Mouse (Mus musculus) liver, embryonic 12.5 days (tissue): ENCODE measurements around the gene Snrnp70. TPM values are rescaled to one million over a fixed set of nuclear protein-coding genes. Genes with fewer than 3 reads are reported as not detected.
A peak's percentile ranks its signal among the peaks of the same experiment; 100 is the strongest.
"Not testable (repeated sequence)": the region's sequence is repeated elsewhere in the genome, so short reads cannot be mapped to it uniquely, and the experiment has no call there.

Source experiments
- ATAC-seq: fragments of 200-750 bp; cut with Nextera tagmentation; 2 replicates; pipeline ENCODE4 v1.8.0; 2017; ENCODE audit warnings: moderate number of reproducible peaks, mild to moderate bottlenecking, moderate library complexity
- H3K27ac ChIP-seq: fragments of 300-500 bp; sonication (generic); 2 replicates; pipeline ENCODE4 v1.5.1; 2016; ENCODE audit warnings: mild to moderate bottlenecking
- H3K27me3 ChIP-seq: fragments of 300-500 bp; sonication (generic); replicated peaks from 2 replicates; pipeline ENCODE4 v1.6.1; 2016; ENCODE audit warnings: mild to moderate bottlenecking, moderate library complexity
- H3K36me3 ChIP-seq: fragments of 300-500 bp; sonication (generic); 2 replicates; pipeline ENCODE4 v1.6.1; 2016; ENCODE audit warnings: mild to moderate bottlenecking, moderate library complexity
- H3K4me1 ChIP-seq: fragments of 300-500 bp; sonication (generic); 2 replicates; pipeline ENCODE4 v1.6.1; 2016
- H3K4me2 ChIP-seq: fragments of 300-500 bp; sonication (generic); 2 replicates; pipeline ENCODE4 v1.6.1; 2016; ENCODE audit warnings: mild to moderate bottlenecking, moderate library complexity
- H3K4me3 ChIP-seq: fragments of 300-500 bp; sonication (generic); 2 replicates; pipeline ENCODE4 v1.5.1; 2016; ENCODE audit warnings: mild to moderate bottlenecking, moderate library complexity
- H3K9ac ChIP-seq: fragments of 300-500 bp; sonication (generic); 2 replicates; pipeline ENCODE4 v1.6.1; 2016; ENCODE audit warnings: mild to moderate bottlenecking, moderate library complexity
- H3K9me3 ChIP-seq: fragments of 300-500 bp; sonication (generic); replicated peaks from 2 replicates; pipeline ENCODE4 v1.6.1; 2016; ENCODE audit warnings: mild to moderate bottlenecking, moderate library complexity
- WGBS: fragments of 180-500 bp; shearing (Covaris S2); methylation state at CpG from one replicate; pipeline ENCODE4 v1.1.7; 2016; ENCODE audit not compliant: insufficient replicate concordance; 5-methylcytosine and 5-hydroxymethylcytosine counted together
- polyA plus RNA-seq: library from polyadenylated mRNA; unstranded; fragments of >200 nt; fragmentation: Nextera tagmentation; extraction: Ambion mirVana; gene quantifications from 2 replicates; pipeline ENCODE4 v1.2.1, GENCODE M21; 2016

Gene Snrnp70
- polyA plus RNA-seq, 1 experiment from 2014 or later, result 179 TPM

GRCm38 (mm10) chr7:45360404-45361125 lies 35.0 kb downstream of the Snrnp70 start:
- ATAC-seq, result no peak
- peaks cover 32% of the 10 kb centered on the region for H3K4me1 ChIP-seq
- peaks cover 95% of the 10 kb centered on the region for H3K27me3 ChIP-seq
- H3K9me3 ChIP-seq, result no peaks in the 10 kb centered on the region
- H3K9ac ChIP-seq, result no peak overlapping the region
- no peak overlapping the region for H3K27ac ChIP-seq
- H3K36me3 ChIP-seq, result no peaks in the 10 kb centered on the region
- H3K4me2 ChIP-seq, result peak overlapping the region; percentile 73; the same call in 1 of the 2 replicates
- WGBS, result 38% methylated on average over 18 of the region's 18 CpGs
- H3K4me3 ChIP-seq, result no peak overlapping the region

DNA sequence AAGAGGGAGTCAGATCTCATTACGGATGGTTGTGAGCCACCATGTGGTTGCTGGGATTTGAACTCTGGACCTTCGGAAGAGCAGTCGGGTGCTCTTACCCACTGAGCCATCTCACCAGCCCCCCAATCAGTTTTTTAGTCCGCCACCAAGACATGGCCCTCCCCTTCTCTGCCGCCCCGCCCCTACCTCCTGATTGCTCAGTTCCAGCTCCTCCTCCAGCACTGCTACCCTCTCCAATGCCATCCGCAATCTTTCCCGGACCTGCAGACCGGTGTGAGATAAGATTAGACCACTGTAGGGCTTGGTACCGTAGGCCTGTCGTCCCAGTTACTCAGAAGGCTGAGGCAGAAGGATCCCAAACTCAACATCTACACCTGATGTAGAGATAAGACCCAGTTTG lies 36.5 kb downstream of the Snrnp70 start:
- not testable (repeated sequence) for H3K27ac ChIP-seq, ATAC-seq, H3K4me2 ChIP-seq, H3K36me3 ChIP-seq, H3K9ac ChIP-seq, H3K9me3 ChIP-seq, H3K4me3 ChIP-seq
- Histone ChIP-seq H3K4me1 (peaks cover 38% of the 10 kb centered on the region), H3K27me3 (peaks cover 89% of the 10 kb centered on the region)
- 25% methylated on average over 10 of the region's 11 CpGs for WGBS

DNA sequence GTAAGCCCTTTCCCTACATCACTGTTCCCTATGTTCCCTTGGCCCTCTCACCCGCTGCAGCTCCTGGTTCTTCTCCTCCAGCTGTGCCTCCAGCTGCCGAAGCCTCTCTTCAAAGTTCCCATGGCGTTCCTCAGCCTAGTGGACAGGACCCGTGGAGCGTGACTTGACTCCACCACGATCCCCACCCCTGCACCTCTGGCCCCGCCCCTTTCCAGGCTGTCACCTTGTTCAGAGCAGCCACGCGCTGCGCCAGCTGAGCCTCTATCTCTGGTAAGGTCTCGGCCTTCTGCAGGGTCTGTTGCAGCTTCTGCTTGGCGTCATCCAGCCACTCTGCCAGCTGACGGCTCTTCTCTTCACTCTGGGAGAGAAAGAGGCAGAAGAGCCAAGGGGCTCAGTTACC lies 39.5 kb downstream of the Snrnp70 start:
- 36% methylated on average over 13 of the region's 13 CpGs for WGBS
- H3K36me3 ChIP-seq, result no peaks in the 10 kb centered on the region
- no peak overlapping the region for H3K4me3 ChIP-seq
- peaks cover 80% of the 10 kb centered on the region for H3K27me3 ChIP-seq
- no peak overlapping the region for H3K9ac ChIP-seq
- peaks cover 19% of the 10 kb centered on the region for H3K4me1 ChIP-seq
- no peak overlapping the region for H3K27ac ChIP-seq
- H3K9me3 ChIP-seq, result no peaks in the 10 kb centered on the region
- ATAC-seq, result no peak
- no peak overlapping the region for H3K4me2 ChIP-seq

DNA sequence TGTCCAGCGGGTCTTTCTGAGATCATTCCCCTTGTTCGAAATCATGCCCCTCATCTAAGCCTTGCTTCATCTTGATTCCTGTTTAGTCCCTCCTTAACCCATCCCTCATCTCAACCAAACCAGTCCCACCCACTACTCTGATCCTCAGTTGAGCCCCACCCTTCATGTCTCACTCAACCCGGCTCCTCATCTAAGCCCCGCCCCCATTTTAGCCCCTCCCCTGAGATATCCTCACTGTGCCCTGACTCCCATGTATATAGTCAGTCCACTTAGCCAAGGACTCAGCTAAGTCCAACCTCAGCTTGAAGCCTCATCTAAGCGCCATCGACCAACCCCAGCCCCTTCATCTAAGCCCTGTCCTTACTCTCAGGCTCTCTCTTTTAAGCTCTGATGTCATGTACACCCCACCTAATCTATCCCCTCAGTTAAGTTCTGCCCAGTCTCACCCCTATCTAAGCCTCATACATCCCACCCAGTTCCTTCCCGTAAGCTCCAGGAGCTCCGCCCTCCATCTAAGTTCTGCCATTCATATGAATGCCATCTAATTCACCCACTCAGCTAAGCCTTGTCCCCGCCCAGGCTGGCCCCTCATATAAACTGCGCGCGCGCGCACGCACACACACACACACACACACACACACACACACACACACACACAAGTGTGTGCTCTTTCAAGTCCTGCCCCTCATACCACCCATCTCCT lies 40.1 kb downstream of the Snrnp70 start:
- no peaks in the 10 kb centered on the region for H3K9me3 ChIP-seq
- WGBS, result 46% methylated on average over 15 of the region's 15 CpGs
- H3K4me1 ChIP-seq, result peaks cover 13% of the 10 kb centered on the region
- no peaks in the 10 kb centered on the region for H3K36me3 ChIP-seq
- H3K4me2 ChIP-seq, result no peak overlapping the region
- H3K4me3 ChIP-seq, result no peak overlapping the region
- no peak overlapping the region for H3K27ac ChIP-seq
- peaks cover 80% of the 10 kb centered on the region for H3K27me3 ChIP-seq
- H3K9ac ChIP-seq, result no peak overlapping the region
- peak; percentile 57; the same call in 1 of the 2 replicates for ATAC-seq

- no peak overlapping the region for H3K4me2 ChIP-seq
- H3K4me3 ChIP-seq, result no peak overlapping the region
- 20% methylated on average over 5 of the region's 5 CpGs for WGBS
- H3K36me3 ChIP-seq, result no peaks in the 10 kb centered on the region
- ATAC-seq, result no peak
- H3K27ac ChIP-seq, result no peak overlapping the region
- no peaks in the 10 kb centered on the region for H3K9me3 ChIP-seq
- H3K27me3 ChIP-seq, result peaks cover 78% of the 10 kb centered on the region
- peaks cover 13% of the 10 kb centered on the region for H3K4me1 ChIP-seq
- H3K9ac ChIP-seq, result no peak overlapping the region
Observed at GRCm38 (mm10) chr7:45353041-45353440, 42.5 kb downstream of the Snrnp70 start.

DNA sequence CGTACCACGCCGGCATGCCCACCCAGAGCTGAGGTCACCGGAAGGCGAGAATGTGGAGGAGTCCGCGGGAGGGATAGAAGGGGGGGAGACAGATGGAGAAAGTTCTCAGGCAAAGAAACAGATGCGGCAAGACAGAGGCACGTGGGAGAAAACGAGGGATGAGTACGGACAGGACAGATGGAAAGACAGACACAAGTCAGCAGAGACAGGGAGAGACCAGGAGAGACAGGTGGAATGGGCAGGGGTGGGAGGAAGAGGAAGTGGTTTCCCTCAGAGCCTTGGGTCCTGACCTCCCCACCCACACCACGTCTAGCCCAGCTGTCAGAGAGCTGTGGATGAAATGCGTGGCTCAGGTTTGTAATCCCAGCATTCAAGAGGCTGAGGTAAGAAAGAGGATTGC lies 48.6 kb downstream of the Snrnp70 start:
- WGBS, result 45% methylated on average over 13 of the region's 13 CpGs
- H3K4me1 ChIP-seq, result peaks cover 4% of the 10 kb centered on the region; the same call in 1 of the 2 replicates

DNA sequence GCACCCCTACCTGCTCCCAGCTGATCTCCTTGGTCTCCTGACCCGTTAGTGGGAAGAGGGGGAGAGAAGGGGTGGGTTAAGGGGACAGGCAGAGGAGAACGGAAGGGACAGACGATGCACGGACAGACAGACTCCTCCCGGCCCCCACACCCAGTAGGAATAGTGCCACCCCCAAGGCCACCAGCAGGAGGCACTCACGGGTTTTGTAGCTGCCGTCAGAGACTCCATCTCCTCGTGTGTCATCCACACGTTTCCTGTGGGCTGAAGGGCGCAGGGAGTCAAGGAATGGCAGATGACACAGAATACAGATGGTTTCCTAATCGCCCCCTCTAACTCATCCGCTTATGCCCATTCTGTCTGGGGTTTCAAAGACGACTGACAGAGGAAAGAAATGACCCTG lies 52.0 kb downstream of the Snrnp70 start:
- Histone ChIP-seq H3K9me3 (no peaks in the 10 kb centered on the region), H3K36me3 (no peaks in the 10 kb centered on the region), H3K27ac (no peak overlapping the region), H3K4me2 (no peak overlapping the region), H3K4me1 (peaks cover 38% of the 10 kb centered on the region), H3K9ac (no peak overlapping the region), H3K27me3 (peaks cover 54% of the 10 kb centered on the region), H3K4me3 (no peak overlapping the region)
- 18% methylated on average over 13 of the region's 13 CpGs for WGBS
- no peak for ATAC-seq

More for the DNA sequence above, 48.6 kb downstream of the Snrnp70 start:
- no peaks in the 10 kb centered on the region for H3K36me3 ChIP-seq
- H3K9ac ChIP-seq, result no peak overlapping the region
- no peak overlapping the region for H3K4me3 ChIP-seq
- no peak overlapping the region for H3K27ac ChIP-seq
- ATAC-seq, result no peak
- H3K4me2 ChIP-seq, result no peak overlapping the region
- H3K27me3 ChIP-seq, result peaks cover 64% of the 10 kb centered on the region
- no peaks in the 10 kb centered on the region for H3K9me3 ChIP-seq

DNA sequence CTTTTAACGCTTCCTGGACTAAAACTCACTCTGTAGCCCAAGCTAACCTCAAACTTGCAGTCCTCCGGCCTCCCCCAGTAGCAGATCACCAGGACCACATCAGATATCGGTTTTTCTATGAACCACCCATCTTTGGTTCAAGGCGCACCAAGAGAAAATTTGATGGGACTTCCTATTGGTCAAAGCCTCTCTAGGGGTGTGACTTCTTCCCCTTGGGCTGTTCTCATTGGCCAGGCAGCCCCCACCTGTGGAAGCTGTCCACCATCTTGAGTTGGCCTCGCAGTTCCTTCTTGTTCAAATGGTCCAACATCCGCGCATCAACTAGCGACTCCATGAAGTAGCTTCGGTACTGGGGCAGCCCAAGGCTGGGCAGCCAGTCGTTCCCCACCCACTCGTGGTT lies 53.5 kb downstream of the Snrnp70 start:
- H3K4me2 ChIP-seq, result no peak overlapping the region
- no peaks in the 10 kb centered on the region for H3K9me3 ChIP-seq
- H3K4me1 ChIP-seq, result peaks cover 49% of the 10 kb centered on the region
- peaks cover 56% of the 10 kb centered on the region for H3K27me3 ChIP-seq
- no peak for ATAC-seq
- no peak overlapping the region for H3K27ac ChIP-seq
- no peak overlapping the region for H3K4me3 ChIP-seq
- no peak overlapping the region for H3K9ac ChIP-seq
- H3K36me3 ChIP-seq, result no peaks in the 10 kb centered on the region
- WGBS, result 76% methylated on average over 11 of the region's 11 CpGs

GRCm38 (mm10) chr7:45341303-45341702 lies 54.2 kb downstream of the Snrnp70 start:
- Histone ChIP-seq H3K27ac (no peak overlapping the region), H3K36me3 (no peaks in the 10 kb centered on the region), H3K9me3 (no peaks in the 10 kb centered on the region), H3K27me3 (peaks cover 57% of the 10 kb centered on the region), H3K4me1 (peaks cover 49% of the 10 kb centered on the region), H3K4me2 (peak overlapping the region; percentile 96), H3K9ac (no peak overlapping the region), H3K4me3 (peak overlapping the region; percentile 65)
- ATAC-seq, result peak; percentile 60
- WGBS, result 3% methylated on average over 8 of the region's 8 CpGs

DNA sequence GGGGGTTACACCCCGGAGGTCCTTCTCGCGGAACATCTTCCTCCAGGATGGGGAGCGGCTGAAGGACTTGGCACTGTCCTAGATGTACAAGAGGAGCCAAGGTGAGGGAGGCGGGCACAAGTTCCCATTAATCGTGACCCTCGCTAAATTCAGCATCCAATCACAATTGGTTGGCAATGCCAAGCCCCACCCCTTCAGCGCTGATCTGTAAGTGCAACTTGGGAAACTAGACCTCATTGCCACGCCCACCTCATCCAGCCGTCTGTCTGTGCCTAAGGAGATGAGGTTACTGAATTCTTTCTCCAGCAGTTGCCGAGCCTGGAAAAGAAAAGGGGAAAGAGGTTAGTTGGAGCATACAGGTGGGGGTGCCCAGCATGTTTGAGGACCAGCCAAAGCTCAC lies 54.9 kb downstream of the Snrnp70 start:
- H3K9ac ChIP-seq, result peak overlapping the region; percentile 72
- H3K36me3 ChIP-seq, result no peaks in the 10 kb centered on the region
- no peak overlapping the region for H3K27ac ChIP-seq
- no peaks in the 10 kb centered on the region for H3K9me3 ChIP-seq
- peak; percentile 17; the same call in 1 of the 2 replicates for ATAC-seq
- peak overlapping the region; percentile 65 for H3K4me3 ChIP-seq
- peaks cover 49% of the 10 kb centered on the region for H3K4me1 ChIP-seq
- WGBS, result 2% methylated on average over 11 of the region's 11 CpGs
- peaks cover 60% of the 10 kb centered on the region for H3K27me3 ChIP-seq
- H3K4me2 ChIP-seq, result peak overlapping the region; percentile 96

DNA sequence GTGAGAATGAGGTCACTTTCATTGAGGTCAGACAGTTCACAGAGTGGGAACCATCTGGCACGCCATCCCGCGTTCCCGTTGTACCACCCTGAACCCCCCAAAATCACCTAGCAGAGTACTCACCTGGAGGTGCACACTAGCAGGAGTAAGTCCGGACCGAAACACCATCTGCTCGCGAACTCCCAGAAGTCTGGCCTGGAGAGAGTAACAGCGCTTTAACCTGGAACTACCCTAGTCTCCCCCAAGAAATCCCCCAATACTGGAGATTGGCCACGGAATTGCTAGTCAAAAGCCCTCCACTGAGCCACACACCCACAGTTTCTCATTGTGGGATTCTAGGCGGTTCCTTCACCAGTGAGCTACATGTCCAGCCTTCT lies 55.5 kb downstream of the Snrnp70 start:
- Histone ChIP-seq H3K9me3 (no peaks in the 10 kb centered on the region), H3K4me2 (peak overlapping the region; percentile 96), H3K4me3 (peak overlapping the region; percentile 65), H3K36me3 (no peaks in the 10 kb centered on the region), H3K27me3 (peaks cover 66% of the 10 kb centered on the region), H3K9ac (peak overlapping the region; percentile 72), H3K4me1 (peaks cover 49% of the 10 kb centered on the region), H3K27ac (peak overlapping the region; percentile 46; the same call in 1 of the 2 replicates)
- no peak for ATAC-seq
- 2% methylated on average over 11 of the region's 11 CpGs for WGBS

DNA sequence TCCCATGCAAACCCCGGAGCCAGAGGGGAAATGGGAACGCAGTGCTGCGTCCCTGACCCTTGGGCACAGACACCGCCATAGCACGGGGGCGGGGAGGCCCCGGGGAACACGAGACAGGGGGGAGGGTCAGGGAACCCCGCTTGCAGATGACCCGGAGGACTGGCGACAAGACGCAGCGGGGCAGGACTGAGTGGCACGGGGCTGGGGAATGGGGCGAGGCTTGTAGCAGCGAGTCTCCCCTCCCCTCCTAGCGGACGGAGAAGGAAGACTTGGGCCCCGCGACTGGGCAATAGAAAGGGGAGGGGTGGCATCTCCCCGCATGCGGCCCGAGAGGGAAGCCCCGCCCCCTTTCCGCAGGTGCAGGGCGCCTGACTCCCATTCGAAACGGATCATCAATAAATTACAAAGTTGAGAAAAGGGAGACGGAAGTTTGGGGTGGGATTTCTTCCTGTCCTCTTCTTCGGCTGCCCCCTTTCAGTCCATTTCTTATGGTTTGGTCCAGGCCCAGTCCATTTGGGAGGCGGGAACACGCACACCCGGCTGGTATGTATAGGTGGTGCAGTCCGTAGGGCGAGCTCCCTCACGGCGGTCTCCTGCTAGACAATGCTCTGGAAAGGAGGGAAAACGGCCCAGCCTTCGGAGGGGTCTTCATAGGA lies 56.0 kb downstream of the Snrnp70 start:
- peak; percentile 75 for ATAC-seq
- H3K36me3 ChIP-seq, result no peaks in the 10 kb centered on the region
- H3K27ac ChIP-seq, result peak overlapping the region; percentile 46; the same call in 1 of the 2 replicates
- peaks cover 53% of the 10 kb centered on the region for H3K4me1 ChIP-seq
- H3K9me3 ChIP-seq, result no peaks in the 10 kb centered on the region
- H3K27me3 ChIP-seq, result peaks cover 67% of the 10 kb centered on the region
- H3K4me2 ChIP-seq, result peak overlapping the region; percentile 96
- WGBS, result 2% methylated on average over 38 of the region's 39 CpGs
- peak overlapping the region; percentile 65 for H3K4me3 ChIP-seq
- H3K9ac ChIP-seq, result peak overlapping the region; percentile 72
